Mouse (Mus musculus) thymus, adult 2 months (tissue): ENCODE data around the gene Acsf3. TPM values are rescaled to one million over a fixed set of nuclear protein-coding genes. Genes with fewer than 3 reads are reported as not detected.

Source experiments
- DNase-seq: peaks from one replicate; pipeline ENCODE4 v3.0.0; 2021
- H3K27ac ChIP-seq: fragments of 200-500 bp; 2 replicates; pipeline ENCODE4 v1.5.1; 2012; ENCODE audit warnings: low read length, control low read depth; ENCODE audit not compliant: control insufficient read depth, insufficient read depth
- H3K27me3 ChIP-seq: fragments of 200-500 bp; 2 replicates; pipeline ENCODE4 v1.6.1; 2012; ENCODE audit warnings: mild to moderate bottlenecking, low read length, moderate library complexity, mixed read lengths; ENCODE audit not compliant: control insufficient read depth, insufficient read depth
- H3K36me3 ChIP-seq: fragments of 200-500 bp; 2 replicates; pipeline ENCODE4 v1.6.1; 2012; ENCODE audit warnings: mild to moderate bottlenecking, low read length, moderate library complexity; ENCODE audit not compliant: control insufficient read depth, insufficient read depth
- H3K4me1 ChIP-seq: fragments of 200-500 bp; replicated peaks from 2 replicates; pipeline ENCODE4 v1.6.1; 2012; ENCODE audit warnings: low read length; ENCODE audit not compliant: control insufficient read depth, insufficient read depth
- H3K4me3 ChIP-seq: fragments of 200-500 bp; 2 replicates; pipeline ENCODE4 v1.5.1; 2012; ENCODE audit warnings: mild to moderate bottlenecking, low read length, control low read depth, moderate library complexity; ENCODE audit not compliant: control insufficient read depth, insufficient read depth
- CTCF ChIP-seq: fragments of 200-500 bp; IDR thresholded peaks from 2 replicates; pipeline ENCODE4 v1.5.1; 2012; ENCODE audit warnings: mild to moderate bottlenecking, control low read depth, low read length, moderate library complexity, borderline replicate concordance; ENCODE audit not compliant: control insufficient read depth, poor library complexity, insufficient read depth; ENCODE audit errors: extremely low read depth
- POLR2A ChIP-seq: fragments of 200-500 bp; IDR thresholded peaks from 2 replicates; pipeline ENCODE4 v1.6.1; 2012; ENCODE audit warnings: mild to moderate bottlenecking, low read length, control low read depth, moderate library complexity; ENCODE audit not compliant: control insufficient read depth, poor library complexity, insufficient read depth; ENCODE audit errors: extremely low read depth
- WGBS: fragments of 180-500 bp; shearing (Covaris S2); methylation state at CpG from one replicate; pipeline ENCODE4 v1.1.7; 2018; 5-methylcytosine and 5-hydroxymethylcytosine counted together
- polyA plus RNA-seq: library from polyadenylated mRNA; depleted of rRNA; stranded (reverse); fragments of >200 nt; gene quantifications from 2 replicates; pipeline ENCODE4 v1.2.3, GENCODE M21; 2012

The Acsf3 gene
- polyA plus RNA-seq, 1 experiment = 17.5 TPM

GRCm38 (mm10) chr8:122851692-122852545 is 76.6 kb downstream of the Acsf3 start:
- Histone ChIP-seq H3K36me3 (no peaks in the 10 kb centered on the region), H3K27ac (no peak overlapping the region), H3K4me3 (no peak overlapping the region), H3K27me3 (no peaks in the 10 kb centered on the region), H3K4me1 (no peaks in the 10 kb centered on the region; the same call in 1 of the 2 replicates)
- WGBS = 80% methylated on average over 12 of the region's 12 CpGs
- DNase-seq = no peak
- TF ChIP-seq POLR2A (no peak), CTCF (no peak)

GRCm38 (mm10) chr8:122852546-122852905 is 77.2 kb downstream of the Acsf3 start:
- Histone ChIP-seq H3K27ac (no peak overlapping the region), H3K4me1 (no peaks in the 10 kb centered on the region; the same call in 1 of the 2 replicates), H3K27me3 (no peaks in the 10 kb centered on the region), H3K36me3 (no peaks in the 10 kb centered on the region), H3K4me3 (no peak overlapping the region)
- TF ChIP-seq POLR2A (no peak), CTCF (no peak)
- 31% methylated on average over 1 of the region's 1 CpGs for WGBS
- DNase-seq = no peak

- 85% methylated on average over 11 of the region's 11 CpGs for WGBS
- H3K4me1 ChIP-seq = no peaks in the 10 kb centered on the region; the same call in 1 of the 2 replicates
- H3K36me3 ChIP-seq = no peaks in the 10 kb centered on the region
- DNase-seq = no peak
- no peak for TF ChIP-seq POLR2A
- TF ChIP-seq CTCF = no peak
- H3K4me3 ChIP-seq = no peak overlapping the region
- H3K27ac ChIP-seq = no peak overlapping the region
- no peaks in the 10 kb centered on the region for H3K27me3 ChIP-seq
These were observed 78.1 kb downstream of the Acsf3 start for GRCm38 (mm10) chr8:122853340-122853771.

GRCm38 (mm10) chr8:122854388-122854787 is 79.1 kb downstream of the Acsf3 start:
- Histone ChIP-seq H3K27ac (no peak overlapping the region), H3K4me1 (no peaks in the 10 kb centered on the region), H3K4me3 (no peak overlapping the region), H3K36me3 (no peaks in the 10 kb centered on the region), H3K27me3 (no peaks in the 10 kb centered on the region)
- DNase-seq = no peak
- no peak for TF ChIP-seq CTCF
- no peak for TF ChIP-seq POLR2A
- WGBS = 72% methylated on average over 7 of the region's 7 CpGs

- Histone ChIP-seq H3K4me3 (no peak overlapping the region), H3K27ac (no peak overlapping the region), H3K27me3 (no peaks in the 10 kb centered on the region), H3K36me3 (no peaks in the 10 kb centered on the region), H3K4me1 (no peaks in the 10 kb centered on the region)
- WGBS = 88% methylated on average over 4 of the region's 4 CpGs
- DNase-seq = no peak
- TF ChIP-seq CTCF (no peak), POLR2A (no peak)
These were observed 79.8 kb downstream of the Acsf3 start for GRCm38 (mm10) chr8:122855123-122855522.

- Histone ChIP-seq H3K36me3 (no peaks in the 10 kb centered on the region), H3K27ac (no peak overlapping the region), H3K27me3 (no peaks in the 10 kb centered on the region), H3K4me3 (no peak overlapping the region), H3K4me1 (no peaks in the 10 kb centered on the region)
- no peak for DNase-seq
- 93% methylated on average over 8 of the region's 8 CpGs for WGBS
- TF ChIP-seq POLR2A = no peak
- no peak for TF ChIP-seq CTCF
These were observed 81.0 kb downstream of the Acsf3 start for GRCm38 (mm10) chr8:122856288-122856687.
